Mouse (Mus musculus) bone marrow macrophage, adult 2 months (primary cell): Measurements from ENCODE around the gene Cntrl. TPM values are rescaled to one million over a fixed set of nuclear protein-coding genes. Genes with fewer than 3 reads are reported as not detected.

Source experiments
- H3K27ac ChIP-seq: 2 replicates; pipeline ENCODE4 v1.5.1; 2012; ENCODE audit warnings: low read depth, low read length; ENCODE audit not compliant: insufficient read depth
- H3K4me1 ChIP-seq: 2 replicates; pipeline ENCODE4 v1.6.1; 2012; ENCODE audit warnings: low read length; ENCODE audit not compliant: control insufficient read depth, insufficient read depth
- H3K4me3 ChIP-seq: 2 replicates; pipeline ENCODE4 v1.5.1; 2012; ENCODE audit warnings: mild to moderate bottlenecking, low read length, moderate library complexity; ENCODE audit not compliant: insufficient read depth
- CTCF ChIP-seq: IDR thresholded peaks from 2 replicates; pipeline ENCODE4 v1.5.1; 2012; ENCODE audit warnings: low read depth, mild to moderate bottlenecking, low read length, moderate library complexity
- POLR2A ChIP-seq: IDR thresholded peaks from 2 replicates; pipeline ENCODE4 v1.6.1; 2012; ENCODE audit warnings: mild to moderate bottlenecking, low read depth, low read length, borderline replicate concordance
- polyA plus RNA-seq: library from polyadenylated mRNA; stranded (reverse); fragments of >200 nt; gene quantifications from 2 replicates; pipeline ENCODE4 v1.2.4, GENCODE M21; 2012; ENCODE audit not compliant: missing spikeins, insufficient read depth, insufficient read length

The Cntrl gene
- polyA plus RNA-seq, 1 experiment, result 46.0 TPM

- TF ChIP-seq CTCF (no peak), POLR2A (no peak)
- 0 out of 2 replicates have a peak overlapping the region, but pooled peaks have one; percentile 7 for H3K27ac ChIP-seq
- peaks cover 9% of the 10 kb centered on the region for H3K4me1 ChIP-seq
- H3K4me3 ChIP-seq, result peak overlapping the region; percentile 46
Observed at GRCm38 (mm10) chr2:35110521-35110920, 1.2 kb downstream of the Cntrl start.

GRCm38 (mm10) chr2:35124716-35125115 lies 15.4 kb downstream of the Cntrl start:
- Histone ChIP-seq H3K4me3 (no peak overlapping the region), H3K4me1 (no peaks in the 10 kb centered on the region), H3K27ac (no peak overlapping the region)
- TF ChIP-seq POLR2A (no peak), CTCF (no peak)

GRCm38 (mm10) chr2:35131491-35131890 lies 22.2 kb downstream of the Cntrl start:
- no peak for TF ChIP-seq CTCF
- no peak for TF ChIP-seq POLR2A
- peaks cover 6% of the 10 kb centered on the region for H3K4me1 ChIP-seq
- peak overlapping the region; percentile 47 for H3K27ac ChIP-seq
- H3K4me3 ChIP-seq, result no peak overlapping the region

- peak overlapping the region; percentile 71 for H3K4me3 ChIP-seq
- H3K27ac ChIP-seq, result peak overlapping the region; percentile 87
- peaks cover 6% of the 10 kb centered on the region for H3K4me1 ChIP-seq
- TF ChIP-seq POLR2A, result no peak
- TF ChIP-seq CTCF, result no peak
Observed at GRCm38 (mm10) chr2:35131991-35132661, 22.8 kb downstream of the Cntrl start.

GRCm38 (mm10) chr2:35132662-35133055 lies 23.4 kb downstream of the Cntrl start:
- TF ChIP-seq CTCF (no peak), POLR2A (no peak)
- peak overlapping the region; percentile 71 for H3K4me3 ChIP-seq
- peak overlapping the region; percentile 87 for H3K27ac ChIP-seq
- peaks cover 6% of the 10 kb centered on the region for H3K4me1 ChIP-seq

- Histone ChIP-seq H3K4me3 (no peak overlapping the region), H3K4me1 (peaks cover 11% of the 10 kb centered on the region), H3K27ac (no peak overlapping the region)
- TF ChIP-seq CTCF (no peak), POLR2A (no peak)
Observed at GRCm38 (mm10) chr2:35133891-35134290, 24.6 kb downstream of the Cntrl start.

GRCm38 (mm10) chr2:35138576-35138975 lies 29.3 kb downstream of the Cntrl start:
- TF ChIP-seq CTCF (no peak), POLR2A (no peak)
- no peak overlapping the region for H3K27ac ChIP-seq
- H3K4me3 ChIP-seq, result no peak overlapping the region
- H3K4me1 ChIP-seq, result peaks cover 15% of the 10 kb centered on the region

- Histone ChIP-seq H3K27ac (no peak overlapping the region), H3K4me3 (no peak overlapping the region), H3K4me1 (peaks cover 24% of the 10 kb centered on the region)
- TF ChIP-seq CTCF (no peak), POLR2A (no peak)
Observed at GRCm38 (mm10) chr2:35141673-35142072, 32.4 kb downstream of the Cntrl start.

GRCm38 (mm10) chr2:35148806-35149205 lies 39.5 kb downstream of the Cntrl start:
- Histone ChIP-seq H3K4me3 (no peak overlapping the region), H3K27ac (no peak overlapping the region), H3K4me1 (peaks cover 13% of the 10 kb centered on the region)
- TF ChIP-seq POLR2A (no peak), CTCF (no peak)

GRCm38 (mm10) chr2:35151303-35151882 lies 42.1 kb downstream of the Cntrl start:
- Histone ChIP-seq H3K4me3 (no peak overlapping the region), H3K27ac (no peak overlapping the region), H3K4me1 (peaks cover 15% of the 10 kb centered on the region)
- TF ChIP-seq CTCF (no peak), POLR2A (no peak)
